Mouse (Mus musculus) heart, adult 2 months (tissue): ENCODE data around the gene Slc4a10.

Experiments used
- CTCF ChIP-seq: fragments of 200-600 bp; IDR thresholded peaks from 2 replicates; pipeline ENCODE4 v1.8.1; 2022; ENCODE audit warnings: antibody characterized with exemption, mild to moderate bottlenecking, moderate library complexity
- POLR2A ChIP-seq: fragments of 200-500 bp; IDR thresholded peaks from 2 replicates; pipeline ENCODE4 v1.6.1; 2011; ENCODE audit warnings: mild to moderate bottlenecking, low read depth, low read length, control low read depth; ENCODE audit not compliant: insufficient read depth

GRCm38 (mm10) chr2:62048116-62048515, 1.9 kb downstream of the Slc4a10 start:
- TF ChIP-seq CTCF (no peak), POLR2A (no peak)
